Mouse (Mus musculus) spleen, adult 18-20 months (tissue): ENCODE measurements around the gene Gm49380.

ENCODE experiments used
- DNase-seq, 2 experiments: peaks; one replicate each; pipeline ENCODE4 v3.0.0; 2022; ENCODE audit warnings: mixed read lengths in 2 of 2

Gene Gm49380

DNA sequence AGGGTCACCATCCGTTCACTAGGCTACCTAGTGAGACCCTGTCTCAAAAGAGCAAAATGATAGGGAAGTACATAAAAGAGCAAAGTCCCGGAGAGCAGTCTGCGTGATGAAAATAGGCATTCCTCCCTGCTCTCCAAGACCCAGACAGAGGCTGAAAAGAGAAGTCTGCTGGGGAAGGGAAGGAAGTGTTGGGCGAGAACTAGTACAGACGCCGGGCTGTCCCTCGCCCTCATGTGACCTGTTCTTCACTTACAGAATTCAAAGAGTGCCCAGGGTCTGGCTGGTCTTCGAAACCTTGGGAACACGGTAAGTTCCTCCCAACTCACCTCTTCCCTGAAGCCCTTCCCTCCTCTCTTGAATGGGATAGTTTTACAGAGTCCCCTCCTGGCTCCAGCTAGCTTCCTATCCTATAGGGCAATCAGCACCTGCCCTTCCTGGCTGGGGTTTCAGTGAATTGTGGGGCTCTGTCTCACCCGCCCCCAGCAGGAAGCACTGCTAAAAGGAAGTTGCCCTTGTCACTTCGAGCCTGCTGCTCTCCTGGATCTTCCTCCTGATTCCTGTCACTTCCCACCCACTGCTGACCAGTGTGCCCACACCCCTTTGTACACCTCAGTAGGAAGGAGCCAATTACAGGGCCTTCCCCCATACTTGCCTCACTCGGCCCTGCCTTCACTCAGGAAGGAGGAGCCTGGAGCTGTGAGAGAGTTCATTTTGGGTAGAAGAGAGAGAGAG lies 24.3 kb downstream of the Gm49380 start:
- no peak for DNase-seq

DNA sequence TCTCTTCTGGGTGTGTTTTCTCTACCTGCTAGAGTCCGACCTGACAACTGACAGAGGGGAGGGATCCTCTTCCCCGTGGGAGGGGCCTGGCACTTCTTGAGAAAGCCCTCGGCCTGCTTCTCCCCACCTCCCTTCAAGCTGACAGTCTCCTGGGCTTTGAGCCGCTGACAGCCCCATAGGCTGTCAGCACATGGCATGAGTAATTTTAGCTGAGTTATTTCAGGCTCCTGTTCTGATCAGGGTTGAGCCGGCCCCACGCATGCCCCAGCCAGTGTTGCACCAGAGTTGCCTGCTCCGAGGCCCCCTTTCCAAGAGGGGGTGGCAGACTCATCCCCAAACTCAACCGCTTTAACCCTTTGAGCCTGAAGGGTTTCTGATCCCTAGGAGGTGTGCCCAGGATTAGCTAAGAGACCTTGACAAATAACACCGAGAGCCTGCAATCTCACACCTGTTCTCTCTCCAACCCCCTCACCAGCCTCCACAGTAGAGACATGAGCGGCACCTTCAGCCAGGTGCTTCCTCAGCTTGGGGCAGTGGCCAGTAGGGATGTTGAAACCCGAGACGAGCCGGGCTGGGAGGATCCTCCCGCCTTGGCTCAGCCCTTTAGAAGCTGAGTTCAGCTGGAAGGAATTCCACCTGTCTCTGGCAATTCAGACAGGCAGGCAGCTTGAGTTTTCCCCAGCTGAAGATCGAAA lies 25.4 kb downstream of the Gm49380 start:
- no peak for DNase-seq

DNA sequence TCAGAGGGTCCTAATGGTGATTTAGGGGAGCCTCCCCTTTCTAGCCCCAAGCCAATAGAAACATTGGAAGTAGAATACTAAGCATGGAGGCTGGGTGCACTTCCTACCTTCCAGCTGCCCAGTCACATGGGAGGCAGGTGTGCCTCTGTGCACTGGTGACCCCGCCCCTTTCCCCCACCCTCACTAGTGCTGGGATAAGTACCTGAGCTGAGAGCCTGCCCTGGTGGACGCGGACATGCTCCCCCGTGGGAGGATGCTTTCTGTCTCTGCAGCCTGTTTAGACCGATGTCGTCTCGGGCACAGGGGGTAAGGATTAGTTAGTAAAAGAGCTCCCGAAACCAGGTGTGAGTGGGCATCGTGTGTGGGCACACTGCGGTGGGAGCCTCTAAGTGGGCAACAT lies 26.3 kb downstream of the Gm49380 start:
- no peak for DNase-seq

DNA sequence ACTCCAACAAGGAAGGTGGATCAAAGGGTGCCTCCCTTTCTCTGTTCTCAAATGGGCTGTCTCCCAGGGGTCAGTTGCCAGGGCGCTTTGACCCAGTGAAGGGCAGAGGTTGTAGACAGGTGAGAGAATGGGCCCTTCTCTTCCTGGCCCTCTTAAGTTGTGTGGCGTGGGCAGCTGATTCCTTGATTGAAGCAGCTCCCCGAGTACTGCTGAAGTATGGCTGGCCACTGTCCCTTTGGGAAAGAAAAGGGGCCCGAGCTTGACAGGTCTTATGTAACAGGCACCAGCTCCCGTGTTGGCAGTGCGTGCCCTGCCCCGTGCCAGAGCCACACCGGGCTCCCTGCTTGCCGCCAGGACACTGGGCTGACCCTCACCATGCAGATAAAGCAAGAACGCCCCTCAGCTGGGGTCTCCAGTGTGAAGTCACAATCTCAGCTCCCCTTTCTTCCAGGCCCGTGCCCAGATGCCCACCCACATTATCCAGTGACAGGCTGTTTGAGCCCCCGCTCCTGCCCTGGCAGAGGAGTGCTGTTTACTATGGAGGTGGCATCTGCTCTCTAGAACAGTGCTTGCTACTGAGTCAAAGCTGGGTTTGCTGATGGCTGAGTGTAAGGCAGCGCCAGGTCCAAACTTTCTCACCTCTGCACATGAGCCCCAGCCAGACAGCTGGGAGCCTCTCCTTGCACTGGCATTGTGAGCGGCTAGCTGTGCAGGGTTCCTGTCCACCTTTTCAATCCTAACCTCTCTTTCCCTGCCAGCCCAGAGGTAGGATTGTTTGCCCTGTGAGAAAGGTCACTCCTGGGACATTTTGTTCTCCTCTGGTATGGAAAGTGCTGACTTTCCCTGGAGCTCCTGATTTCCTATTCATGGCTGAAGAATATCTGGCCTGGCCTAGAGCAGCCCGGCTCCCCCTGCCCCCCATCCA lies 27.3 kb downstream of the Gm49380 start:
- DNase-seq, result no peak

DNA sequence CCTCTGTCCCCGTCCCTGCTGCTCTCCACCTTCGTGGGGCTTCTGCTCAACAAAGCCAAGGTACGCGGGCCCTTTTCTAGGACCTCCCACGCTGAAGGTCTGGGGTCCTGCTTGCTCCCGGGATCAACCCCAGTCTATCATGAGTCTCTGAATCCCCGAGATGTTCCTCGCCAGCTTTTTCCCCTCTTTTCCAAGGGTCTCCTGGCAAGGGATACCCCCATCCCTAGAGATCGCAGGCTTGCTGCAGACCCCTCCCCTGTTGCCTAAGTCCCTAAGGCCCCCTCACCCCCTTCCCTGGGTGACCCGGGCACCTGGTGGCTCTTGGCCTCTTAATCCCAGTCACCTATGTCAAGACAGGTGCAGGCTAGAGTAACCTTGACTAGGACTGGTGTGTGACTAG lies 28.0 kb downstream of the Gm49380 start:
- no peak for DNase-seq

DNA sequence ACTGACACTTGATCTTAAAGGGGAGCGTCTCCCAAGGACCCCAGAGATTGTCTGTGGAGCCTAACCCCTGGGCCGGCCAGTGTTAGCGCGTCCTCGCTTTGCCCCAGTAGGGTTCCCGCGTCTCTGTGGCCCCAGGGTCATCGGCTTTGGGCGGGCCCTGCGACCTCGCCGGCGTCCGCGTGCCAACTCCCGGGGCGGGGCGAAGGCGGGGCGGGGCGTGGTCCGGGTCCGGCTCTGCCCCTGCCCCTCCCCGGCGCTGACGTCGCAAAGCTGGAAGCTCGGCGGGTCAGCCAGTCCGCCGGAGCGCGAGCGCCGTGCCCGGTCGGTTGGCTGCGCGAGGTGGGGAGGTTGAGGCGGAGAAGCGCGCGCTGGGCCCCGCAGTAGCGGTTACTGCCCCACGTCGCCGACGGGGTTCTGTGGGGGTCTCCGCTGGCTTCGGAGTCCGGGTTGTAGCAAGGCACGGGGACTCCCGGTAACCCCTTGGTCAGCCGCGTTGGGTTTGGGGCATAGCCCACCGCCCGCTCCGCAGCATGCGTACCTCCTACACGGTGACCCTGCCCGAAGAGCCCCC lies 28.6 kb downstream of the Gm49380 start:
- DNase-seq, result peak; percentile 84 to 92

DNA sequence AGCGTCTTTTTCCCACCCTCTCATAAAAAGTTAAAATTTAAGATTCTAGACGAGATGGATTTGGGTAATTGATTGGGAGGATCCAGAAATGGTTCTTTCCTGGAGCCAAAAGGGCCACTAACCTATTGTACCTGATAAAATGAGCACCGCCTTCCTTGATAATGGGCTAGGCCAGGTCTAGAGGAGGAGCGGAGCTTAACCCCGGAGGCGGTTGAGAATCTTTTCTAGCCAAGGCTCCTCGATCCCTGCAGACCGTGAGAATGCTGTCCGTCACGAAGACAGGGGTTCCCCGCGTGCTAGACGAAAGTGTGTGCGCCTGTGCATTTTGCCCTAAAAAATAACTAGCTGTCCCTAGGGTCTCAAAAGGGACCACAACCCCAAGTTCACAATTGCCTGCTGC lies 29.1 kb downstream of the Gm49380 start:
- DNase-seq, result no peak

DNA sequence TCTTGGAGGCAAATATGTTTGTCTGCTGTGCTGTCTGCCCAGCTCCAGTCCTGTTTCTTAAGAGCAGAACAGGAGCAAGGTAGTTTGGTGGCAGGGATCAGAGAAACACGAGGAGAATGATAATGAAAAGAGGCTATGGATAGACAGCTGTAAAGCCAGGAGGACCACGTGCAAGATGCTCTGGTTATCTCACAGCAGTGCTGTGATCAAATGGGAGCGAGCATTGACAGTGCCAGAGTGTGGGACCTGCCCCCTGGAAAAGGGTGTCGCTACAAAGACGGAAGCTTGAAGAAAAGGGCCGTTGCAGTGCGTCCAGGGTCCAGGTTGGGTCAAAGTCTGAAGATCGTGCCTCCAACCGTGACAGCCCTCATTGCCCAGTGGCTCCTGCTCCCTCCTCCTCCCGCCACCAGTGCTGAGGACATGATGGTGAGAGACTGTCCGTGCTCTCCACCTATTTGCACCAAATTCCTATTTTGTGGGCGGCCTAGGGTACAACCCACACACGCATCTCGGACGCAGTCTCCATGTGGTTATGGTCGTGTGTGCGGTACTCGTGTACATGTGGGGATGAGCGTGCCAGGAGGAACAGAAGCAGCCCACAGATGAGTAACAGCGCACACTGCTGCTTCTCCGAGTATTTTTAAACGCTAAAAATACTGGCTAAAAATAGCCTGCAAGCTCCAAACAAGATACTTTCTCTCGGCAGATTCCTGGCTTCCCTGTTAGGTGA lies 29.7 kb downstream of the Gm49380 start:
- no peak for DNase-seq

DNA sequence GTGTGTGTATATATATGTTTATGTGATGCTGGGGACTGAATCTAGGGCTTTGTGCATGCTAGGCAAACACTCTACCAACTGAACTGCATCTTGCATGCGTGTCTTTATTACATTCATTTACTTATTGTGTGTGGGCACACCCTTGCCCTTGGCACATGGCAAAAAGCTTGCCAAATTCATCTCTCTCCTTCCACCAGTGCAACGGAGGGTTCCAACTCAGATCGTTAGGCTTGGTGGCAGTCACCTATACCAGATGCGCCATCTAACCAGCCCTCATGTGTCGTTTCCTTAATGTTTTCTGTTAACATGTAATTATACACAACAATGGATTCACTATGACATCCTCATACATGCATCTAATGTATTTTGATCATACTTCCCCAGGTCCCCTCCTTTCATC lies 31.0 kb downstream of the Gm49380 start:
- DNase-seq, result no peak

DNA sequence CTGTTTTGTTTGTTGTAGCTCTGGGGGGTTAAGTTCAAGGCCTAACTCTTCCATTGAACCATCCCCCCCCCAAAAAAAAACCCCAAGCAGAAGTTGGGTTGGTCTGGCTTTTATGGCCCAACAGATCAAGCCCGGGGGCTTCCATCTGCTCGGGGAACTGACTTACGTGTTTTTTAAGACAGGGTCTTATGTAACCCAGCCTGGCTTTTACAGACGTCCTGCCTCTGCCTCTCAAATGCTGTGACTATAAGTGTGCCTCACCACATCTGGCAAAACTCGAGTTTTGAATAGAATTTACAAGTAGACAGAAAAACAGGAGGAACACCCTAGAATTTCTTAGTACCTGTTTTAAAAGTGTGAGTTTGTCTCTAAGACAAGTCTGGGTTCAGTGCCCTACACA lies 31.7 kb downstream of the Gm49380 start:
- DNase-seq, result no peak

DNA sequence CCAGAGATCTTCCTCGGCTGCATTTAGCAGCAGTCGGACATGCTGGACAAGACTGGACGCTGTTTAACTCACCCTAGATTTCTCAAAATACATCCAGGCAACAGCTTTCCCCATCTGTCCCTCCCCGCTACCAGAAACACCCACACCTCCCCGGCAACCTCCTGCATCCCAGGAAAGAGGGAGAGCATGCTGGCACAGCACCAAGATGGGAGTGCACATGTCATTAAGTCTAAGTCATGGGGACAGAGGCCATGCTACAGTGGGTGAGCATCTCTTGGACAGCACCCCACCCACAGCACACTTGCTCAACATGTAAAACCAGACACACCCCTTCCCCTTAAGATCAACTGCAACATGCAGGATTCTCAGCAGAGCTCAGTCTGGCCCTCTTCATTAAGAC lies 32.3 kb downstream of the Gm49380 start:
- no peak for DNase-seq

DNA sequence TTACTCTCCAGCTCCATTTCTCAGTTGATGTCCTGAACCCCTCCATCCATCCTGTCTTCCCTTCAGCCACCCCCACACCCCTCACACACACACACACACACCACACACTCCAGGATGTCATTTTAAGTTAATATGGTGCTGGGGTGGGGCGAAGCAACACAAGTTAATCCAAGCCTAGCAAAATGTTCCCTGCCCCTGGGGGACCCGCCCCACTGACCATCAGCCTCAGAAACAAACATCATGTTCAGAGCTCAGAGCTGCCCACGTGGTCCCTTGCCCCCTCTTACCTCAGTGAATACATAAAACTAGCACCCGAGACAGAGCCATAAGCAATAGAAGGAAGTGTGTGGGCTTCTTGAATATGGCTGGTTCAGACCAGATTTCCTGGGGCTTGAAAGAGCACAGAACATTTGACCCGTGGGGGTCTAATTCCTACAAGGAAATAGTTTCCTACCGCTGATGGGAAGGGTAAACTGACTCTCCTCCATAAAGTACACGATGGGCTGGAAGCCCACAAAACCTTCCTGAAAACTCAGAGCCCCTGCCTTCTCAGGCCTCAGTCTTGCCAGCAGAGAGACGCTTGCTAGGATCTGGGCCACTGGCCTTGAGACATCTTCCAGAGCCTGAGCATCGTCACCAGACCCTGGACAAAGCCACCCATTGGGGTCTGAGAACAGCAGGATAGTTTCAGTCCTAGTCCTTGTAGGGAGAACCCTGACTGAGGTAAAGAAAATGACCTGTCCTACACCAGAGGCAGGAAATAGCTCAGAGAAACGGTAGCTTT lies 33.1 kb downstream of the Gm49380 start:
- no peak for DNase-seq

DNA sequence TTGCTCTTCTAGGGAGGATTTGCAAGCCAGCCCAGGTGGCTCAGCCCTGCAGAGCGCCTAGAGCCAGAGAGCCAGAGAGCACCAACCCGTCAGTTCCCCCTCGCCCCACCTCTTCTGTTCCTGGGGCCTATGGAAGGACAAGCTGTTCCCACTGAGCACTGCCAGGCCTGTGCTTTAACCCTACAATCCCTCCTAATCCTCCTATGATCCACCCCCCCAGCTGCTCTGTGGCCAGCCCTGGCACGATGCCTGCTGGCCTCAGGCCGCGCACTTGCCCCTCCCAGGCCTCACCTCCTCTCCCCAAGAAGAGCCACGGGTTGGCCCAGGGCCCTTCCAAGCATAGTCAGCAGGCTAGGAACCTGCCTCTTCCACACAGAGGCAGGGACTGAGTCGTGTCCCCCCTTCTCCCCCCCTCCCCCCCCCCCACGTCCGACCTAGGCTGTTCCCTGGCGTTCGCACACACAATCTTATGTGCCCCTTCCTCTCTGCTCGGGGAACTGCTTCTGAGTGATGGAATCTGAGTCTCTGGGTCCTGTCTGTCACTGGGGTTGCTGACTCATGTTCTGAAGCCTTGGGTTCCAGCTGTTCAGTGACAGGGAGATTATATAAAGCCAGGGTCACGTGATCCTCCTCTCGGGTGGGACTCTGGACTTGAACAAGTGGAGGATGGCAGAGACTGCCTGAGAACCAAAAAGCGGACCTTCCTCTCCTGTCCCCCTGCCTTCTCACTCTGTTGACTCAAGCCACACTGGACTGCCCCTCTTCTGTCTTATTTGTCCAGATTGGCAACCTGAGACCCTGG lies 34.1 kb downstream of the Gm49380 start:
- DNase-seq, result no peak

DNA sequence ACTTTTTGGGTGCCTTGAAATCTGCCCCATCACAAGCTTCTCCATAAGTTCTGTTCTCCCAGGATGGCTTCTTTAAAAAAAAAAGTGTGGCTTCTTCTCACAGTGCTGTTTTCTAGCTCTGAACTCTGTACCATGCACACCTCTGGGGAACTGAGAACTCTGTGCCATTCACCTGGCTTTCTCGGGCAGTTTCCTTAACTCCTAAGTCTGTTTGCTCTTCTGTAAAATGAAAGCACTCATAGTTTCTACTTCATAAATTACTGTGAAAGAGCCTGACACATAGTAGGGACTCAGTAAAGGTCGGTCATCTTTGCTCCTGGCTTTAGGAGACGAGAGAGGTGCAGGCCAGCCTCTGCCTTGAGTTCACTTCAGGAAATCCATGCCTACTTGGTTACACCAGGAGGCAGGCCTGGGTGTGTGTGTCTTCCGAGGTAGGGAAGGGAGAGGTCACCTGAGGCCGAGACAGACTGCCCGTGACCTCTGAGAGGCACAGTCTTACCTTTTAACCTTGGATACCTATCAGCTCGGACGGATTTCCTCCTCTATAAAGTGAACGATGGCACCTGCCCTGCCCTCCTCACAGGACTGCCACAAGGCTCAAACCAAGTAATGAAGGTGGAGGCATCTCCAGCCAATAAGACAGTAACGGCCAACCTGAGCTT lies 35.0 kb downstream of the Gm49380 start:
- DNase-seq, result no peak

DNA sequence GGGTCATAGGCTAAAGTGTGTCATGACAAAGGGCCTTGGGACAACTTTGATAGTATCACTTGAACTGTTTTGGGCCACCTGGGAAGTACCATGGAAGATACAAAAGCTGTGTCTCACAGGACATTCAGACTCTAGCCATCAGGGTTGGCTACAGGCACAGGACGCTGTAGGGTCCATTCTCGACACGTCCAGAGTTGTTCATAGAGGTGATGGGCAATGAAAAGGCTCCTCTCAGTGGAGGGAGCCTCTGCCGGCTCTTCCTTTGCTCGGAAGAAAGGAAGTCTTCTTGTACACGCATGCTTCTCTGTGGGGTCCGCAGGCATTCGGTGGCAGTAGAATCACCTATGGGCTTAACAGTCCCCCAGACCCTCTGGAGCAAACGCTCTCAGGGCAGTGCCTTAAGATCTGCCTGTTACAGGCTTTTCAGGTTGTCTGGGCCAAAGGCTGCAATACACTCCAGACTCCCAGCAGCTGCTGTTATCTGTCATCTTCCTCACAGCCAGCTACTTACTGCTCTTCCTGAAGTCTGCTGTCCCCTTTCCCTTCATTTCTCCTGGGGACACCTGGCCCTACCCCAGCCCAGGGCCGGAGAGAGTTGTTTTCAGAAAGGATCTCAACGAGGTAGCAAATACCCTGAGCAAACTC lies 35.9 kb downstream of the Gm49380 start:
- no peak for DNase-seq

DNA sequence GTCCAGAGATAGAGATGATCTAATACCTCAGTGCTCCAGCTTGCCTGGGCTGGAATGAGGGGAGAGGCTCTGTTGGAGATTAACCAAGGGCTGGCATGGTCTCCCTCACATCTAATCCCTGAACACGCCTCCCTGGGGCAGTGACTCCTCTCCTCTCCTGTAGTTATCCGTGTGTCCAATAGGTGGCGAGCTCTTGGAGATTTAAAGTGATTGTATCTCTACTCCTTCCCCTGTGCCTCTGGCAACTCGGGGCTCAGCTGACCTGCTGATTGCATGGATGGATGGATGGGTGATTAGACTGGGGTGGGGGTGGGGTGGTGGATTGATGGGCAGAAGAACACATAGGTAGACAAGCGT lies 36.6 kb downstream of the Gm49380 start:
- peak in 1 of 2 experiments; percentile 38 for DNase-seq

DNA sequence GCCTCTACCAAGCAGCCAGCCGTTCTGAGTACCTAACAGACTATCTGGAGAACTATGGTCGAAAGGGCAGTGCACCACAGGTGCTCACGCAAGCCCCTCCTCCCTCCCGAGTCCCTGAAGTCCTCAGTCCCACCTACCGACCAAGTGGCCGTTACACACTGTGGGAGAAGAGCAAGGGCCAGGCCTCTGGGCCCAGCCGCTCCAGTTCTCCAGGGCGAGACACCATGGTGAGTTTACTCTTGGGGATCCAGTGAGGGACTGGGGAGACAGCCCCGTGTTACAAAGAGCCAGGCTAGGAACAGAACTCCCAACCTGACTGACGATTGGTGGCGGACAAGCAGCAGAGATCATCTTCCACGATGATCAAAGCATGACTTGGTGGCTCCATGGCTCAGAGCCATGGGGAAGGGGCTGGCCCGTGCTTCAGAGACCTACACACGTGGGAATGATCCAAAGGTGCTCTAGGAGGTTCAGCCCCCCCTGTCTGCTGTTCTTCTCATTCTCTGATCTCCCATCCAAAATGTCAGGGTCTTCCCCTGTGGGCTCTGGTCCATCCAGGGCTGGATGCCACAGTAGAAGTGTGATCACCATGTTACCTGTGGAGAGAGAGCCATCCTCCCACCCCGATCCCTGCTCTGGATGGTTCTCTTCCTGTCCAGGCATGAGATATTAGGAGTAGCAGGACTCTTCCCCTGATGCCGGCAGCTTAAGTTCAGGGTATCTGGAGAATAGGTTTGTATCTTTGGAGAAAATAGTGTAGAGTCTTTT lies 37.1 kb downstream of the Gm49380 start:
- DNase-seq, result no peak

DNA sequence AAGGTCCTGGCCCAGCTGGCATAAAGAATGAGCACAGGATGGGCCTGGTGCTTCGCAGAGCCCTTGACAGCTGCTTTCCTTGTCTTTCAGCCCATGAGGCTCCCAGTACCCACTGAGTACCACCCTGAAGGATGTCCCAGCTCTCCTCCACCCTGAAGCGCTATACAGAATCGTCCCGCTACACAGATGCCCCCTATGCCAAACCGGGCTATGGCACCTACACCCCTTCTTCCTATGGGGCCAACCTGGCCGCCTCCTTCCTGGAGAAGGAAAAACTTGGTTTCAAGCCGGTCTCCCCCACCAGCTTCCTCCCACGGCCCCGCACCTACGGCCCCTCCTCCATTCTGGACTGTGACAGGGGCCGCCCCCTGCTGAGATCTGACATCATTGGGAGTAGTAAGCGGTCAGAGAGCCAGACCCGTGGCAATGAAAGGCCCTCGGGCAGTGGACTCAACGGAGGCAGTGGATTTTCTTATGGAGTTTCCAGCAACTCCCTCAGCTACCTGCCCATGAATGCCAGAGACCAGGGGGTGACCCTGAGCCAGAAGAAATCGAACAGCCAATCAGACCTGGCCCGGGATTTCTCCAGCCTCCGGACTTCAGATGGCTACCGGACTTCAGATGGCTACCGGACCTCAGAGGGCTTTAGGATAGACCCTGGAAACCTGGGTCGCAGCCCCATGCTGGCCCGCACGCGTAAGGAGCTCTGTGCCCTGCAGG lies 37.9 kb downstream of the Gm49380 start:
- no peak for DNase-seq
